Mouse (Mus musculus) CH12.LX (cell line): ENCODE results near the gene Rnf168. TPM values are rescaled to one million over a fixed set of nuclear protein-coding genes. Genes with fewer than 3 reads are reported as not detected.

ENCODE experiments used
- DNase-seq: peaks from one replicate; pipeline ENCODE4 v3.0.0-alpha.2; 2013; ENCODE audit errors: extremely low read depth
- H3K27ac ChIP-seq: 2 replicates; pipeline ENCODE4 v1.5.1; 2012; ENCODE audit warnings: low read depth, mild to moderate bottlenecking, control low read depth, moderate library complexity; ENCODE audit not compliant: insufficient read depth
- H3K27me3 ChIP-seq: replicated peaks from 2 replicates; pipeline ENCODE3; 2012; ENCODE audit warnings: inconsistent platforms
- H3K36me3 ChIP-seq, 2 experiments: replicated peaks in 1 of 2; 2 replicates each; pipeline versions ENCODE3 to v1.6.1; 2012; ENCODE audit warnings: inconsistent platforms in 1 of 2, low read length in 1 of 2, mild to moderate bottlenecking in 1 of 2, mixed read lengths in 1 of 2, moderate library complexity in 1 of 2; ENCODE audit not compliant: control insufficient read depth in 1 of 2, insufficient read depth in 1 of 2
- H3K4me1 ChIP-seq, 2 experiments: 2 replicates each; pipeline ENCODE4 v1.6.1; 2012; ENCODE audit warnings: inconsistent platforms in 1 of 2, moderate library complexity in 1 of 2; ENCODE audit not compliant: insufficient read depth in 2 of 2, control insufficient read depth in 1 of 2
- H3K4me2 ChIP-seq: 2 replicates; pipeline ENCODE4 v1.6.1; 2012; ENCODE audit warnings: low read depth, mild to moderate bottlenecking, control low read depth; ENCODE audit not compliant: poor library complexity, insufficient read depth, severe bottlenecking
- H3K4me3 ChIP-seq, 3 experiments: fragments of 150-350 bp in 1 of 3; sonication (generic) in 1 of 3; replicated peaks in 1 of 3; 2 replicates each; pipeline versions ENCODE3 to v1.5.1; 2011 to 2012; ENCODE audit warnings: low read depth in 2 of 3, low read length in 2 of 3, mild to moderate bottlenecking in 2 of 3, moderate library complexity in 2 of 3, control low read depth in 1 of 3, improper control_type of control experiment in 1 of 3, inconsistent platforms in 1 of 3, mixed read lengths in 1 of 3; ENCODE audit not compliant: poor library complexity in 1 of 3
- H3K79me2 ChIP-seq: replicated peaks from 2 replicates; pipeline ENCODE4 v1.6.1; 2012; ENCODE audit warnings: mild to moderate bottlenecking, moderate library complexity; ENCODE audit not compliant: control insufficient read depth, poor library complexity, insufficient read depth, severe bottlenecking; ENCODE audit errors: extremely low read depth
- H3K9ac ChIP-seq: 2 replicates; pipeline ENCODE4 v1.6.1; 2012; ENCODE audit warnings: low read depth, mild to moderate bottlenecking, control low read depth, moderate library complexity; ENCODE audit not compliant: insufficient read depth
- H3K9me3 ChIP-seq: replicated peaks from 2 replicates; pipeline ENCODE3; 2012; ENCODE audit warnings: low read length, inconsistent platforms, mixed read lengths
- CHD1 ChIP-seq: IDR thresholded peaks from 2 replicates; pipeline ENCODE4 v1.6.1; 2012; ENCODE audit warnings: low read depth, low read length, improper control_type of control experiment, inconsistent platforms
- CTCF ChIP-seq, 2 experiments: IDR thresholded peaks in 1 of 2; conservative IDR thresholded peaks in 1 of 2; 2 replicates each; pipeline ENCODE4 v1.5.1; 2011 to 2012; ENCODE audit warnings: low read depth in 2 of 2, low read length in 2 of 2, improper control_type of control experiment in 1 of 2, inconsistent platforms in 1 of 2, mild to moderate bottlenecking in 1 of 2, moderate library complexity in 1 of 2
- E2F4 ChIP-seq: IDR thresholded peaks from 2 replicates; pipeline ENCODE4 v1.6.1; 2011; ENCODE audit warnings: low read depth, low read length, improper control_type of control experiment; ENCODE audit not compliant: insufficient replicate concordance
- ETS1 ChIP-seq: conservative IDR thresholded peaks from 2 replicates; pipeline ENCODE4 v1.6.1; 2012; ENCODE audit warnings: low read depth, mild to moderate bottlenecking, inconsistent platforms, low read length, improper control_type of control experiment, moderate library complexity
- GABPA ChIP-seq: IDR thresholded peaks from 2 replicates; pipeline ENCODE4 v1.6.1; 2012; ENCODE audit warnings: low read depth, low read length, improper control_type of control experiment, inconsistent platforms; ENCODE audit not compliant: insufficient replicate concordance
- IRF4 ChIP-seq: IDR thresholded peaks from 2 replicates; pipeline ENCODE4 v1.6.1; 2014; ENCODE audit warnings: low read depth, mild to moderate bottlenecking, inconsistent platforms, low read length, improper control_type of control experiment
- JUN ChIP-seq: IDR thresholded peaks from 2 replicates; pipeline ENCODE4 v1.6.1; 2011; ENCODE audit warnings: low read depth, mild to moderate bottlenecking, low read length, improper control_type of control experiment, moderate library complexity; ENCODE audit not compliant: insufficient read depth
- KAT2A ChIP-seq: IDR thresholded peaks from 2 replicates; pipeline ENCODE4 v1.6.1; 2012; ENCODE audit warnings: low read length, improper control_type of control experiment, inconsistent platforms; ENCODE audit not compliant: insufficient replicate concordance
- MAX ChIP-seq: IDR thresholded peaks from 2 replicates; pipeline ENCODE4 v1.6.1; 2011; ENCODE audit warnings: low read length, improper control_type of control experiment
- MAZ ChIP-seq: IDR thresholded peaks from 2 replicates; pipeline ENCODE4 v1.6.1; 2012; ENCODE audit warnings: low read depth, mild to moderate bottlenecking, inconsistent platforms, low read length, improper control_type of control experiment, moderate library complexity
- MEF2A ChIP-seq: IDR thresholded peaks from 2 replicates; pipeline ENCODE4 v1.6.1; 2014; ENCODE audit warnings: low read depth, mild to moderate bottlenecking, inconsistent platforms, low read length, improper control_type of control experiment, borderline replicate concordance
- MYC ChIP-seq: IDR thresholded peaks from 2 replicates; pipeline ENCODE4 v1.6.1; 2011; ENCODE audit warnings: low read depth, mild to moderate bottlenecking, improper control_type of control experiment, low read length
- PAX5 ChIP-seq: IDR thresholded peaks from 2 replicates; pipeline ENCODE4 v1.6.1; 2012; ENCODE audit warnings: low read length, inconsistent platforms, mixed read lengths
- POLR2A ChIP-seq: IDR thresholded peaks from 2 replicates; pipeline ENCODE4 v1.6.1; 2011; ENCODE audit warnings: low read depth, mild to moderate bottlenecking, improper control_type of control experiment, low read length
- POLR2AphosphoS2 ChIP-seq: IDR thresholded peaks from 2 replicates; pipeline ENCODE4 v1.6.1; 2011; ENCODE audit warnings: low read depth, low read length, improper control_type of control experiment
- RAD21 ChIP-seq: IDR thresholded peaks from 2 replicates; pipeline ENCODE4 v1.6.1; 2011; ENCODE audit warnings: low read depth, mild to moderate bottlenecking, low read length, improper control_type of control experiment, moderate library complexity
- SMC3 ChIP-seq: IDR thresholded peaks from 2 replicates; pipeline ENCODE4 v1.6.1; 2011; ENCODE audit warnings: low read depth, low read length, improper control_type of control experiment
- USF1 ChIP-seq: IDR thresholded peaks from 2 replicates; pipeline ENCODE4 v1.6.1; 2014; ENCODE audit warnings: low read depth, mild to moderate bottlenecking, inconsistent platforms, low read length, improper control_type of control experiment
- USF2 ChIP-seq: conservative IDR thresholded peaks from 2 replicates; pipeline ENCODE4 v1.6.1; 2011; ENCODE audit warnings: low read depth, low read length, improper control_type of control experiment
- ZKSCAN1 ChIP-seq: IDR thresholded peaks from 2 replicates; pipeline ENCODE4 v1.6.1; 2012; ENCODE audit warnings: low read depth, inconsistent platforms, low read length, improper control_type of control experiment, borderline replicate concordance
- ZNF384 ChIP-seq: IDR thresholded peaks from 2 replicates; pipeline ENCODE4 v1.6.1; 2012; ENCODE audit warnings: low read depth, low read length, improper control_type of control experiment, inconsistent platforms
- dilution Hi-C: fragments of 300-500 bp; cut with MboI; formaldehyde crosslinking; loops from 2 replicates; pipeline ENCODE4 v1.14.3; 2020; ENCODE audit warnings: low sequenced_read_pairs; ENCODE audit not compliant: extremely low pct_unique_long_range_greater_than_20kb, extremely low pct_ligation_motif_present
- in situ Hi-C: fragments of 300-500 bp; cut with MboI; formaldehyde crosslinking; loops from 3 replicates; pipeline ENCODE4 v1.14.3; 2019; ENCODE audit warnings: low sequenced_read_pairs, low pct_ligation_motif_present, low pct_unique_long_range_greater_than_20kb, mixed read lengths
- polyA plus RNA-seq: library from polyadenylated mRNA; unstranded; fragments of >175 nt; gene quantifications from 2 replicates; pipeline ENCODE4 v1.2.1, GENCODE M21; 2012; ENCODE audit warnings: low read depth; ENCODE audit not compliant: insufficient read length
- total RNA-seq, 2 experiments: library from RNA; depleted of rRNA; stranded (reverse); fragments of 300-350 nt in 1 of 2; fragments of >200 nt in 1 of 2; gene quantifications; 2 replicates each; pipeline ENCODE4 v1.2.3; 2012 to 2014

Rnf168 gene
- total and polyA plus RNA-seq, 3 experiments: 20.5 to 37.9 (median 22.2) TPM

- Histone ChIP-seq H3K79me2 (peaks cover 32% of the 10 kb centered on the region), H3K36me3 (peaks cover 8 to 15% of the 10 kb centered on the region in 2 experiments), H3K4me2 (no peak overlapping the region), H3K4me1 (peaks cover 11 to 28% of the 10 kb centered on the region in 2 experiments), H3K27me3 (no peaks in the 10 kb centered on the region), H3K4me3 (no peak overlapping the region), H3K27ac (no peak overlapping the region), H3K9ac (no peak overlapping the region), H3K9me3 (peaks cover 11% of the 10 kb centered on the region)
- TF ChIP-seq POLR2AphosphoS2 (no peak), MEF2A (no peak), ZNF384 (peak; percentile 68), PAX5 (no peak)
- in situ Hi-C loops: no loop called here
- dilution Hi-C loops: no loop called here
- peak; percentile 28 for DNase-seq
Observed at GRCm38 (mm10) chr16:32275830-32276229, 1.4 kb upstream of the Rnf168 start.

DNA sequence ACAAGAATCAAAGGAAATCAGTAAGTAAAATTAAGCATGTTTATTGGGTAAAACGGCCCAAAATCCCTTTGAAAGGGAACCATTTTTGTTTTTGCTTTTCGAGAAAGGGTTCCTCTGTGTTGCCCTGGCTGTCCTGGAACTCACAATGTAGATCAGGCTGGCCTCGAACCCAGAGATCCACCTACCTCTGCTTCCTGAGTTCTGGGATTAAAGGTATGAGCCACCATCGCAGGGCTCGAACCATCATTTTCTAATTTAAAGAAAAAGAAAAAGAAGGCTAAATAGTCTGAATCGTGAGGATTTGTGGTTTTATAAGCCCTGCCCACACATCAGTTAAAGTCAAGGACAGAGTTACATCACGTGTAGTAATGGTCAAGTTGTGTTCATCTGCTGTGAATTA is 1.1 kb downstream of the Rnf168 start:
- H3K4me1 ChIP-seq: peaks cover 13 to 46% of the 10 kb centered on the region in 2 experiments
- H3K4me2 ChIP-seq: peak overlapping the region; percentile 91
- in situ Hi-C loops (no loop called here), dilution Hi-C loops (no loop called here)
- TF ChIP-seq CHD1: peak; percentile 90; the same call in 1 of the 2 replicates
- TF ChIP-seq ETS1: no peak
- H3K27me3 ChIP-seq: no peaks in the 10 kb centered on the region
- peak overlapping the region; percentile 79 for H3K9ac ChIP-seq
- peak; percentile 23 for DNase-seq
- peaks cover 56% of the 10 kb centered on the region for H3K79me2 ChIP-seq
- H3K27ac ChIP-seq: no peak overlapping the region
- peak overlapping the region; percentile 81 to 99 (median 84) for H3K4me3 ChIP-seq
- peaks cover 13% of the 10 kb centered on the region for H3K9me3 ChIP-seq
- peaks cover 16 to 38% of the 10 kb centered on the region in 2 experiments for H3K36me3 ChIP-seq

DNA sequence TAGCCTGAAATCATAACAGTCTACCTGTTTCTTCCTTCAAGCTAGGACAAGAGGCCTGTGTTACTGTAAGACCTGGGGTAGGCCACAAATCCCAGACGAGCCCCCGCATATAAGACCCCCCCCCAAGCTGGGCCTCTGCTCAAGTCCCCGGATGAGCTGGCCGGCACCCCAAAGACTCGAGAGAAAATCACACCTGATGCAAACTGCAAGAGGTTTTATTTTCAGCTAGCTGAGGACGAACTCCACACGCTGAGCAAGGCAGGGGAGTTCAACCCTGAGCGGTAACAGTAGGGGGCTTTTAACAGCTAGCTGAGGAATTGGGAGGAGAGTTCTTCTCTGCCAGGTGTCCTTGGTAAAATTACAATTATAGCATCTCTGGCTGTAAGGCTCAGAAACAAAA is 3.0 kb downstream of the Rnf168 start:
- Histone ChIP-seq H3K9ac (no peak overlapping the region), H3K27ac (no peak overlapping the region), H3K36me3 (peaks cover 33 to 56% of the 10 kb centered on the region in 2 experiments)
- dilution Hi-C loops: no loop called here
- TF ChIP-seq E2F4 (no peak), IRF4 (no peak), USF1 (no peak), JUN (no peak), GABPA (no peak), CTCF (conservative IDR thresholded peaks at IDR 0.05 in 1 of 2, IDR thresholded peaks at IDR 0.05 in 1 of 2; ENCODE audit: low read depth in 2 of 2, low read length in 2 of 2) (no peak), MAX (no peak), RAD21 (no peak), SMC3 (no peak), USF2 (no peak), MAZ (no peak), POLR2A (no peak), POLR2AphosphoS2 (no peak), MYC (no peak), PAX5 (no peak), KAT2A (no peak), ZKSCAN1 (no peak)
- TF ChIP-seq, all 38 proteins: peak for 0
- DNase-seq: no peak
- H3K27me3 ChIP-seq: no peaks in the 10 kb centered on the region
- peaks cover 13% of the 10 kb centered on the region for H3K9me3 ChIP-seq
- in situ Hi-C loops: no loop called here
- H3K4me2 ChIP-seq: no peak overlapping the region
- peak overlapping the region in 1 of 3 experiments; percentile 30 for H3K4me3 ChIP-seq
- peaks cover 66% of the 10 kb centered on the region for H3K79me2 ChIP-seq
- peaks cover 11 to 41% of the 10 kb centered on the region in 2 experiments for H3K4me1 ChIP-seq
